Mouse (Mus musculus): ENCODE measurements around the gene Dop1a.

DNA sequence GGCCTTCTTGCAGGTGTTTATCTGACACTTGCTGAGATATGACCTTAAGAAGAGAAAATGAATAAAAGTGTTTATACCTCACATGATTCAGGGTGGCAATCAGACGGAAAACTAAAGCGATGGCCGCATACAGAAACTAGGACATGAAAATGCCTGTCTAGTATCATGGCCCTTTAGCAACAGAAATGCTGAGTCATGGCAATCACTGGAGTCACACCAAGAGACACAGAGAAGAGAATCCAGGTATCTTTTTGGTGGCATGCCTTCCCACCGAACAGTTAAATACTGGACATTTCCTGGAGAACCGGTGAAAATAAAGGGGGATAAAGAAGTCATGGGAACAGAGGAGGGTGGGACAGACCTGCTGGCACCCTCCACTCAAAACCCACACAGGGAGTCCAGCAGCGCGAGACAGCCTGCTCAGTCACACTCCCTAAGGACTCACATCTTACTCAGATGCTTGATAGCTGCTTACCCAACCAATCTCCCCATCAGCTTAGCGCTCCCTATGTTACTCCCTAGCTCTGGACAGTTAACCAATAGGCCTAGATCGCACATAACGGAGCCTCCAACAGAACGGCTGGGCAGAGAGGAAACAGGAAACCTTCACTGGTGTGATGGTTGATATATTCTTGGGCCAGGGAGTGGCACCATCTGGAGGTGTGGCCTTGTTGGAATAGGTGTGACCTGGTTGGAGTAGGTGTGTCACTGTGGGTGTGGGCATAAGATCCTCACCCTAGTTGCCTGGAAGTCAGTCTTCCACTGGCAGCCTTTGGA lies 120.3 kb downstream of the Dop1a start:
- TF ChIP-seq CTCF (IDR thresholded peaks at IDR 0.05; ENCODE audit: low read depth) (no peak), EP300 (optimal IDR thresholded peaks at IDR 0.05) (no peak)
